Mouse (Mus musculus): ENCODE measurements around the gene Phf23.
"Not testable (repeated sequence)": the region's sequence is repeated elsewhere in the genome, so short reads cannot be mapped to it uniquely, and the experiment has no call there.

Gene Phf23

GRCm38 (mm10) chr11:69995391-69995960 is at the start of gene Phf23:
TSS of gene Phf23 (plus strand) at chr11:69995777.
- DNase-seq (ENCODE audit: low spot score in 2 of 2): peak; percentile 98 to 99

GRCm38 (mm10) chr11:69945997-69946891 is 49.3 kb upstream of the Phf23 start:
- no peak for DNase-seq (ENCODE audit: low spot score in 2 of 2)

- DNase-seq (ENCODE audit: low spot score in 2 of 2): no peak
These were observed 48.1 kb upstream of the Phf23 start for GRCm38 (mm10) chr11:69947337-69948065.

GRCm38 (mm10) chr11:69948066-69948762 is 47.4 kb upstream of the Phf23 start, which contains the start of gene Slc2a4:
TSS of gene Slc2a4 (minus strand) at chr11:69948188.
- DNase-seq (ENCODE audit: low spot score in 2 of 2): peak; percentile 84 to 88

- peak; percentile 78 to 82 for DNase-seq (ENCODE audit: low spot score in 2 of 2)
These were observed 46.8 kb upstream of the Phf23 start for GRCm38 (mm10) chr11:69948763-69949150.

GRCm38 (mm10) chr11:69950807-69951459 is 44.6 kb upstream of the Phf23 start:
- no peak for DNase-seq (ENCODE audit: low spot score in 2 of 2)

GRCm38 (mm10) chr11:69952274-69952673 is 43.3 kb upstream of the Phf23 start:
- DNase-seq (ENCODE audit: low spot score in 2 of 2): no peak

GRCm38 (mm10) chr11:69953267-69953915 is 42.2 kb upstream of the Phf23 start:
- no peak for DNase-seq (ENCODE audit: low spot score in 2 of 2)

GRCm38 (mm10) chr11:69955618-69956017 is 40.0 kb upstream of the Phf23 start:
- not testable (repeated sequence) for DNase-seq (ENCODE audit: low spot score in 2 of 2)

- no peak for DNase-seq (ENCODE audit: low spot score in 2 of 2)
These were observed 39.4 kb upstream of the Phf23 start for GRCm38 (mm10) chr11:69956218-69956617.

GRCm38 (mm10) chr11:69960616-69961015 is 35.0 kb upstream of the Phf23 start:
- DNase-seq (ENCODE audit: low spot score in 2 of 2): no peak

GRCm38 (mm10) chr11:69961841-69962240 is 33.7 kb upstream of the Phf23 start:
- DNase-seq (ENCODE audit: low spot score in 2 of 2): no peak

GRCm38 (mm10) chr11:69964650-69965270 is 30.8 kb upstream of the Phf23 start, which contains the start of gene Cldn7:
TSS of gene Cldn7 (plus strand) at chr11:69964779.
- no peak for DNase-seq (ENCODE audit: low spot score in 2 of 2)

- no peak for DNase-seq (ENCODE audit: low spot score in 2 of 2)
These were observed 30.1 kb upstream of the Phf23 start for GRCm38 (mm10) chr11:69965271-69966005.

GRCm38 (mm10) chr11:69966006-69966859 is 29.3 kb upstream of the Phf23 start:
- no peak for DNase-seq (ENCODE audit: low spot score in 2 of 2)

- no peak for DNase-seq (ENCODE audit: low spot score in 2 of 2)
These were observed 28.6 kb upstream of the Phf23 start for GRCm38 (mm10) chr11:69966860-69967517.

- DNase-seq (ENCODE audit: low spot score in 2 of 2): no peak
These were observed 26.8 kb upstream of the Phf23 start for GRCm38 (mm10) chr11:69968793-69969192.

- DNase-seq (ENCODE audit: low spot score in 2 of 2): no peak
These were observed 25.4 kb upstream of the Phf23 start for GRCm38 (mm10) chr11:69970222-69970621.
